Mouse (Mus musculus): ENCODE measurements around the gene Ldhal6b.

- TF ChIP-seq CEBPB (IDR thresholded peaks at IDR 0.05; ENCODE audit: low read depth) (no peak), CTCF (IDR thresholded peaks at IDR 0.05; ENCODE audit: control insufficient read depth, insufficient read depth, insufficient read length) (no peak), MYOD1 (IDR thresholded peaks at IDR 0.05; ENCODE audit: control insufficient read depth, insufficient read length, low read depth) (no peak), MYOG (IDR thresholded peaks at IDR 0.05; ENCODE audit: control insufficient read depth, extremely low read depth, insufficient read length) (no peak), MAX (IDR thresholded peaks at IDR 0.05) (no peak), FOSL1 (IDR thresholded peaks at IDR 0.05; ENCODE audit: insufficient read depth, low read length, poor library complexity, severe bottlenecking) (no peak)
These were observed 5.2 kb downstream of the Ldhal6b start for GRCm38 (mm10) chr17:5413350-5413749.
